Mouse (Mus musculus): ENCODE data around the gene Phf6. TPM values are rescaled to one million over a fixed set of nuclear protein-coding genes. Genes with fewer than 3 reads are reported as not detected.

Phf6 gene
- polyA plus RNA-seq, 1 experiment from 2014 or later: 7.4 TPM

- Histone ChIP-seq H3K27ac (replicated peaks) (no peak overlapping the region), H3K36me3 (ENCODE audit: control insufficient read depth, insufficient read depth, low read length) (no peaks in the 10 kb centered on the region), H3K9ac (ENCODE audit: low read length) (no peak overlapping the region), H3K9me3 (ENCODE audit: control insufficient read depth, low read length) (no peaks in the 10 kb centered on the region), H3K4me3 (ENCODE audit: low read depth, low read length) (no peak overlapping the region), H3K4me1 (replicated peaks; ENCODE audit: control insufficient read depth, insufficient read depth) (no peaks in the 10 kb centered on the region), H3K4me2 (replicated peaks; ENCODE audit: low read depth) (no peak overlapping the region), H3K27me3 (ENCODE audit: control insufficient read depth, insufficient read depth, low read length) (no peaks in the 10 kb centered on the region)
- TF ChIP-seq EP300 (optimal IDR thresholded peaks at IDR 0.05) (no peak), CTCF (IDR thresholded peaks at IDR 0.05; ENCODE audit: low read depth) (no peak)
- no peak for DNase-seq (ENCODE audit: low spot score)
- 84% methylated on average over 5 of the region's 5 CpGs for WGBS
- ATAC-seq (ENCODE audit: low FRiP score, low TSS enrichment): no peak
These were observed 18.1 kb downstream of the Phf6 start for GRCm38 (mm10) chrX:52930191-52930590.

DNA sequence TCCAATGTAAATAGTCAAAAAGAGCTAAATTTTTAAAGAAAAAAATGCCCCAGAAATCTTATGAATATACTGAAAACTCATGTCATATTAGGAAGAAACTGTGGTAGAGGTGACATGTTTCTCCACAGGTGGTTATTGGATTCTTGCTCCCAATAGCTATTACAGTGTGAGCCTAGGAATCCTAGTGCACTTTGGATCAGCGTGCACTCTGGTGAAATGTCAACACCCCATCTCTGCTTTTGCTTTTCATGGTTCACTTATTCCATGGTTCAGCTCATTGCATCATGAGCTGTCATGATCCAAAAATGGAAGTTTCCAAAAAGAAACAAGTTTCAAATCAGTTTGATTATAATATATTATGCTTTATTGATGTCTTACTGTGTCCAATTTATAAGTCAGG lies 20.1 kb downstream of the Phf6 start:
- TF ChIP-seq EP300 (optimal IDR thresholded peaks at IDR 0.05) (no peak), CTCF (IDR thresholded peaks at IDR 0.05; ENCODE audit: low read depth) (no peak)
- Histone ChIP-seq H3K27me3 (ENCODE audit: control insufficient read depth, insufficient read depth, low read length) (no peaks in the 10 kb centered on the region), H3K27ac (replicated peaks) (no peak overlapping the region), H3K4me3 (ENCODE audit: low read depth, low read length) (no peak overlapping the region), H3K9me3 (ENCODE audit: control insufficient read depth, low read length) (no peaks in the 10 kb centered on the region), H3K4me2 (replicated peaks; ENCODE audit: low read depth) (no peak overlapping the region), H3K9ac (ENCODE audit: low read length) (no peak overlapping the region), H3K4me1 (replicated peaks; ENCODE audit: control insufficient read depth, insufficient read depth) (no peaks in the 10 kb centered on the region), H3K36me3 (ENCODE audit: control insufficient read depth, insufficient read depth, low read length) (no peaks in the 10 kb centered on the region)
- 73% methylated on average over 1 of the region's 1 CpGs for WGBS
- ATAC-seq (ENCODE audit: low FRiP score, low TSS enrichment): no peak
- DNase-seq (ENCODE audit: low spot score): no peak

GRCm38 (mm10) chrX:52934496-52934895 lies 22.4 kb downstream of the Phf6 start:
- Histone ChIP-seq H3K4me1 (replicated peaks; ENCODE audit: control insufficient read depth, insufficient read depth) (no peaks in the 10 kb centered on the region), H3K27ac (replicated peaks) (no peak overlapping the region), H3K4me3 (ENCODE audit: low read depth, low read length) (no peak overlapping the region), H3K27me3 (ENCODE audit: control insufficient read depth, insufficient read depth, low read length) (no peaks in the 10 kb centered on the region), H3K36me3 (ENCODE audit: control insufficient read depth, insufficient read depth, low read length) (no peaks in the 10 kb centered on the region), H3K9me3 (ENCODE audit: control insufficient read depth, low read length) (no peaks in the 10 kb centered on the region), H3K9ac (ENCODE audit: low read length) (no peak overlapping the region), H3K4me2 (replicated peaks; ENCODE audit: low read depth) (no peak overlapping the region)
- DNase-seq (ENCODE audit: low spot score) (no peak), ATAC-seq (ENCODE audit: low FRiP score, low TSS enrichment) (no peak)
- 39% methylated on average over 2 of the region's 2 CpGs for WGBS
- TF ChIP-seq CTCF (IDR thresholded peaks at IDR 0.05; ENCODE audit: low read depth) (peak; percentile 82), EP300 (optimal IDR thresholded peaks at IDR 0.05) (no peak)

DNA sequence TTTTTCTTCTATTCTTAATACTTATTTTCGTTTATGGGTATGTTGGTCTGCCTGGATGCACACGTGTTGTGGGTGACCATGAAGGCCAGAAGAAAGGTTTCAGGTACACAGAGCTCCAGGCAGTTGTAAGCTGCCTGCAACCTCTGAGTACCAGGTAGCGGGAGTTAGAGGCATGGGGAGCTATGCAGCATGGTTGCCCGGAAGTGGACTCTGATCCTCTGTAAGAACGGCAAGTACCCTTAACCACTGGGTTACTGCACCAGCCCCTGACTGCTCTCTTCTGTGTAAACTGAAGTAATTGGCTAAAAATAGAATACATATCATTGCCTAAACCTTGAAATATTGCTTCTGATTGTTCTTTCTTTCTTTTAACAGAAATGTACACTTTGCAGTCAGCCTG lies 33.4 kb downstream of the Phf6 start:
- H3K4me3 ChIP-seq (ENCODE audit: low read depth, low read length): no peak overlapping the region
- no peaks in the 10 kb centered on the region for H3K9me3 ChIP-seq (ENCODE audit: control insufficient read depth, low read length)
- TF ChIP-seq CTCF (IDR thresholded peaks at IDR 0.05; ENCODE audit: low read depth) (no peak), EP300 (optimal IDR thresholded peaks at IDR 0.05) (no peak)
- no peaks in the 10 kb centered on the region for H3K27me3 ChIP-seq (ENCODE audit: control insufficient read depth, insufficient read depth, low read length)
- WGBS: 83% methylated on average over 5 of the region's 5 CpGs
- DNase-seq (ENCODE audit: low spot score): no peak
- no peak overlapping the region for H3K4me2 ChIP-seq (replicated peaks; ENCODE audit: low read depth)
- ATAC-seq (ENCODE audit: low FRiP score, low TSS enrichment): no peak
- no peak overlapping the region for H3K9ac ChIP-seq (ENCODE audit: low read length)
- H3K27ac ChIP-seq (replicated peaks): no peak overlapping the region
- H3K4me1 ChIP-seq (replicated peaks; ENCODE audit: control insufficient read depth, insufficient read depth): no peaks in the 10 kb centered on the region
- H3K36me3 ChIP-seq (ENCODE audit: control insufficient read depth, insufficient read depth, low read length): no peaks in the 10 kb centered on the region

DNA sequence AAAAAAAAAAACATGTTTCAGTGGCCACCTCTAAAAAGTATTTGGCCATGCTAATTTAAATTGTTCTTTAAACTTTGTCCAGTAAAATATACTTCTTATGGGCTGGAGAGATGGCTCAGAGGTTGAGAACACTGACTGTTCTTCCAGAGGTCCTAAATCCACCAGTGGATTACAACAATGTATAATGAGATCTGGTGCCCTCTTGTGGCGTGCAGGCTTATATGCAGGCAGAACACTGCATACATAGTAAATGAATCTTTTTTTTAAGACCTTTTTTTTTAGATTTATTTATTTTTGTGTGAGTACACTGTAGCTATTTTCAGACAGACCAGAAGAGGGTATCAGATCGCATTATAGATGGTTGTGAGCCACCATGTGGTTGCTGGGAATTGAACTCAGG lies 37.6 kb downstream of the Phf6 start:
- Histone ChIP-seq H3K4me3 (ENCODE audit: low read depth, low read length) (no peak overlapping the region), H3K27ac (replicated peaks) (no peak overlapping the region), H3K27me3 (ENCODE audit: control insufficient read depth, insufficient read depth, low read length) (no peaks in the 10 kb centered on the region), H3K4me2 (replicated peaks; ENCODE audit: low read depth) (no peak overlapping the region), H3K9me3 (ENCODE audit: control insufficient read depth, low read length) (no peaks in the 10 kb centered on the region), H3K36me3 (ENCODE audit: control insufficient read depth, insufficient read depth, low read length) (no peaks in the 10 kb centered on the region), H3K9ac (ENCODE audit: low read length) (no peak overlapping the region), H3K4me1 (replicated peaks; ENCODE audit: control insufficient read depth, insufficient read depth) (no peaks in the 10 kb centered on the region)
- DNase-seq (ENCODE audit: low spot score) (no peak), ATAC-seq (ENCODE audit: low FRiP score, low TSS enrichment) (no peak)
- TF ChIP-seq CTCF (IDR thresholded peaks at IDR 0.05; ENCODE audit: low read depth): peak; percentile 65
- no peak for TF ChIP-seq EP300 (optimal IDR thresholded peaks at IDR 0.05)
- WGBS: 57% methylated on average over 2 of the region's 2 CpGs

- H3K27ac ChIP-seq (replicated peaks): no peak overlapping the region
- H3K27me3 ChIP-seq (ENCODE audit: control insufficient read depth, insufficient read depth, low read length): no peaks in the 10 kb centered on the region
- H3K9me3 ChIP-seq (ENCODE audit: control insufficient read depth, low read length): no peaks in the 10 kb centered on the region
- H3K9ac ChIP-seq (ENCODE audit: low read length): no peak overlapping the region
- H3K4me3 ChIP-seq (ENCODE audit: low read depth, low read length): no peak overlapping the region
- H3K4me1 ChIP-seq (replicated peaks; ENCODE audit: control insufficient read depth, insufficient read depth): no peaks in the 10 kb centered on the region
- ATAC-seq (ENCODE audit: low FRiP score, low TSS enrichment) (no peak), DNase-seq (ENCODE audit: low spot score) (no peak)
- no peaks in the 10 kb centered on the region for H3K36me3 ChIP-seq (ENCODE audit: control insufficient read depth, insufficient read depth, low read length)
- WGBS: 77% methylated on average over 4 of the region's 4 CpGs
- TF ChIP-seq CTCF (IDR thresholded peaks at IDR 0.05; ENCODE audit: low read depth) (no peak), EP300 (optimal IDR thresholded peaks at IDR 0.05) (no peak)
- no peak overlapping the region for H3K4me2 ChIP-seq (replicated peaks; ENCODE audit: low read depth)
These were observed 44.9 kb downstream of the Phf6 start for GRCm38 (mm10) chrX:52956942-52957341.

Data from stomach, postnatal 0 days (tissue).